Mouse (Mus musculus): ENCODE measurements at regions not wholly inside any gene's neighbourhood (a gene's known extent, or its start where the extent isn't known, plus 50 kb on each side); places are given as distances from the start of the nearest gene placed in this dataset.

- no peak for TF ChIP-seq CTCF (IDR thresholded peaks at IDR 0.05; ENCODE audit: low read depth, low read length)
- TF ChIP-seq GATA1 (IDR thresholded peaks at IDR 0.05; ENCODE audit: borderline replicate concordance, low read length): no peak
- TF ChIP-seq TAL1 (conservative IDR thresholded peaks at IDR 0.05; ENCODE audit: low read depth, low read length): no peak
Observed at GRCm38 (mm10) chr4:26695964-26696363, 349.3 kb upstream of the Manea start.
